Mouse (Mus musculus) midbrain, embryonic 13.5 days (tissue): ENCODE results near the gene Ucp1. TPM values are rescaled to one million over a fixed set of nuclear protein-coding genes. Genes with fewer than 3 reads are reported as not detected.

Source experiments
- ATAC-seq: fragments of 200-750 bp; cut with Nextera tagmentation; 2 replicates; pipeline ENCODE4 v1.8.0; 2017; ENCODE audit warnings: mild to moderate bottlenecking, moderate TSS enrichment, moderate library complexity
- H3K27ac ChIP-seq: fragments of 300-500 bp; sonication (generic); 2 replicates; pipeline ENCODE4 v1.5.1; 2015; ENCODE audit warnings: inconsistent platforms, mild to moderate bottlenecking, moderate library complexity
- H3K27me3 ChIP-seq: fragments of 300-500 bp; sonication (generic); 2 replicates; pipeline ENCODE4 v1.6.1; 2015; ENCODE audit warnings: mild to moderate bottlenecking, inconsistent platforms
- H3K36me3 ChIP-seq: fragments of 300-500 bp; sonication (generic); 2 replicates; pipeline ENCODE4 v1.6.1; 2015; ENCODE audit warnings: mild to moderate bottlenecking, inconsistent platforms
- H3K4me1 ChIP-seq: fragments of 300-500 bp; sonication (generic); replicated peaks from 2 replicates; pipeline ENCODE4 v1.6.1; 2015; ENCODE audit warnings: inconsistent platforms
- H3K4me2 ChIP-seq: fragments of 300-500 bp; sonication (generic); replicated peaks from 2 replicates; pipeline ENCODE4 v1.6.1; 2015; ENCODE audit warnings: moderate library complexity, mild to moderate bottlenecking, inconsistent platforms
- H3K4me3 ChIP-seq: fragments of 300-500 bp; sonication (generic); replicated peaks from 2 replicates; pipeline ENCODE4 v1.5.1; 2015; ENCODE audit warnings: mild to moderate bottlenecking, inconsistent platforms
- H3K9ac ChIP-seq: fragments of 300-500 bp; sonication (generic); replicated peaks from 2 replicates; pipeline ENCODE4 v1.6.1; 2015; ENCODE audit warnings: mild to moderate bottlenecking, inconsistent platforms
- H3K9me3 ChIP-seq: fragments of 300-500 bp; sonication (generic); 2 replicates; pipeline ENCODE4 v1.6.1; 2016; ENCODE audit warnings: mild to moderate bottlenecking, inconsistent platforms
- WGBS: fragments of 180-500 bp; shearing (Covaris S2); methylation state at CpG from one replicate; pipeline ENCODE4 v1.1.7; 2015; 5-methylcytosine and 5-hydroxymethylcytosine counted together
- polyA plus RNA-seq: library from polyadenylated mRNA; unstranded; fragments of >200 nt; fragmentation: Nextera tagmentation; extraction: Ambion mirVana; gene quantifications from 2 replicates; pipeline ENCODE4 v1.2.1, GENCODE M21; 2015

Ucp1 gene
- 0.15 and 0.16 TPM in 2 replicates for polyA plus RNA-seq

GRCm38 (mm10) chr8:83290176-83290575, at the start of gene Ucp1:
Gene Ucp1 (plus strand): TSS chr8:83290352.
- H3K36me3 ChIP-seq = no peaks in the 10 kb centered on the region
- no peak within 1 kb of the TSS for H3K9ac ChIP-seq
- peak within 1 kb of the TSS; percentile 14; the same call in 1 of the 2 replicates for H3K4me3 ChIP-seq
- no peaks in the 10 kb centered on the region for H3K9me3 ChIP-seq
- peaks cover 18% of the 10 kb centered on the region for H3K27me3 ChIP-seq
- ATAC-seq = peak; percentile 27; the same call in 1 of the 2 replicates
- no peak within 1 kb of the TSS for H3K27ac ChIP-seq
- H3K4me2 ChIP-seq = peak within 1 kb of the TSS; percentile 47
- 4% methylated on average over 19 of the region's 20 CpGs for WGBS
- peaks cover 6% of the 10 kb centered on the region for H3K4me1 ChIP-seq

- Histone ChIP-seq H3K4me3 (no peak overlapping the region), H3K27me3 (no peaks in the 10 kb centered on the region), H3K4me1 (no peaks in the 10 kb centered on the region), H3K4me2 (no peak overlapping the region), H3K36me3 (peaks cover 34% of the 10 kb centered on the region), H3K27ac (no peak overlapping the region), H3K9ac (no peak overlapping the region), H3K9me3 (no peaks in the 10 kb centered on the region)
- ATAC-seq = no peak
- WGBS = 94% methylated on average over 7 of the region's 7 CpGs
Observed at GRCm38 (mm10) chr8:83244151-83244550, 46.0 kb upstream of the Ucp1 start.

GRCm38 (mm10) chr8:83250858-83251257, 39.3 kb upstream of the Ucp1 start:
- Histone ChIP-seq H3K36me3 (peaks cover 49% of the 10 kb centered on the region), H3K27ac (peak overlapping the region; percentile 19; the same call in 1 of the 2 replicates), H3K9me3 (no peaks in the 10 kb centered on the region), H3K27me3 (no peaks in the 10 kb centered on the region), H3K4me3 (no peak overlapping the region), H3K4me1 (peaks cover 18% of the 10 kb centered on the region), H3K9ac (no peak overlapping the region), H3K4me2 (no peak overlapping the region)
- ATAC-seq = no peak
- 86% methylated on average over 6 of the region's 6 CpGs for WGBS

- Histone ChIP-seq H3K4me2 (no peak overlapping the region), H3K27ac (peak overlapping the region; percentile 51), H3K4me1 (peaks cover 18% of the 10 kb centered on the region), H3K9ac (no peak overlapping the region), H3K36me3 (peaks cover 56% of the 10 kb centered on the region), H3K4me3 (no peak overlapping the region), H3K27me3 (no peaks in the 10 kb centered on the region), H3K9me3 (no peaks in the 10 kb centered on the region)
- WGBS = 47% methylated on average over 14 of the region's 14 CpGs
- peak; percentile 48; the same call in 1 of the 2 replicates for ATAC-seq
Observed at GRCm38 (mm10) chr8:83251362-83252246, 38.5 kb upstream of the Ucp1 start.

- peak; percentile 53; the same call in 1 of the 2 replicates for ATAC-seq
- 83% methylated on average over 5 of the region's 5 CpGs for WGBS
- no peak overlapping the region for H3K27ac ChIP-seq
- no peak overlapping the region for H3K4me2 ChIP-seq
- H3K4me3 ChIP-seq = no peak overlapping the region
- peaks cover 18% of the 10 kb centered on the region for H3K4me1 ChIP-seq
- H3K9me3 ChIP-seq = no peaks in the 10 kb centered on the region
- peaks cover 66% of the 10 kb centered on the region for H3K36me3 ChIP-seq
- no peaks in the 10 kb centered on the region for H3K27me3 ChIP-seq
- 0 out of 2 replicates have a peak overlapping the region, but pooled peaks have one; percentile 29 for H3K9ac ChIP-seq
Observed at GRCm38 (mm10) chr8:83252791-83253190, 37.4 kb upstream of the Ucp1 start.

GRCm38 (mm10) chr8:83257631-83258030, 32.5 kb upstream of the Ucp1 start:
- Histone ChIP-seq H3K9ac (no peak overlapping the region), H3K4me3 (no peak overlapping the region), H3K27me3 (no peaks in the 10 kb centered on the region), H3K36me3 (peaks cover 79% of the 10 kb centered on the region), H3K4me2 (no peak overlapping the region), H3K27ac (no peak overlapping the region), H3K4me1 (peaks cover 2% of the 10 kb centered on the region; the same call in 1 of the 2 replicates), H3K9me3 (no peaks in the 10 kb centered on the region)
- ATAC-seq = no peak
- 91% methylated on average over 5 of the region's 5 CpGs for WGBS

- WGBS = 73% methylated on average over 16 of the region's 16 CpGs
- H3K9ac ChIP-seq = no peak overlapping the region
- no peaks in the 10 kb centered on the region for H3K9me3 ChIP-seq
- H3K4me1 ChIP-seq = no peaks in the 10 kb centered on the region
- H3K27me3 ChIP-seq = no peaks in the 10 kb centered on the region
- H3K4me2 ChIP-seq = no peak overlapping the region
- no peak overlapping the region for H3K27ac ChIP-seq
- H3K36me3 ChIP-seq = peaks cover 79% of the 10 kb centered on the region
- peak; percentile 88 for ATAC-seq
- H3K4me3 ChIP-seq = no peak overlapping the region
Observed at GRCm38 (mm10) chr8:83260418-83261215, 29.5 kb upstream of the Ucp1 start.

- 96% methylated on average over 14 of the region's 14 CpGs for WGBS
- H3K27me3 ChIP-seq = no peaks in the 10 kb centered on the region
- no peak overlapping the region for H3K4me2 ChIP-seq
- peak; percentile 40; the same call in 1 of the 2 replicates for ATAC-seq
- H3K9me3 ChIP-seq = no peaks in the 10 kb centered on the region
- no peak overlapping the region for H3K27ac ChIP-seq
- H3K4me1 ChIP-seq = no peaks in the 10 kb centered on the region
- H3K36me3 ChIP-seq = peaks cover 63% of the 10 kb centered on the region
- no peak overlapping the region for H3K9ac ChIP-seq
- no peak overlapping the region for H3K4me3 ChIP-seq
Observed at GRCm38 (mm10) chr8:83271172-83271571, 19.0 kb upstream of the Ucp1 start.

- no peaks in the 10 kb centered on the region for H3K9me3 ChIP-seq
- H3K36me3 ChIP-seq = peaks cover 50% of the 10 kb centered on the region
- no peaks in the 10 kb centered on the region for H3K27me3 ChIP-seq
- H3K27ac ChIP-seq = no peak overlapping the region
- H3K9ac ChIP-seq = no peak overlapping the region
- no peak for ATAC-seq
- WGBS = 87% methylated on average over 10 of the region's 10 CpGs
- no peak overlapping the region for H3K4me2 ChIP-seq
- H3K4me1 ChIP-seq = no peaks in the 10 kb centered on the region
- no peak overlapping the region for H3K4me3 ChIP-seq
Observed at GRCm38 (mm10) chr8:83272464-83272863, 17.7 kb upstream of the Ucp1 start.

GRCm38 (mm10) chr8:83274470-83274869, 15.7 kb upstream of the Ucp1 start:
- Histone ChIP-seq H3K4me1 (no peaks in the 10 kb centered on the region), H3K4me3 (no peak overlapping the region), H3K36me3 (peaks cover 37% of the 10 kb centered on the region), H3K4me2 (no peak overlapping the region), H3K9me3 (no peaks in the 10 kb centered on the region), H3K27me3 (no peaks in the 10 kb centered on the region), H3K27ac (no peak overlapping the region), H3K9ac (no peak overlapping the region)
- 72% methylated on average over 11 of the region's 11 CpGs for WGBS
- no peak for ATAC-seq

GRCm38 (mm10) chr8:83278431-83278830, 11.7 kb upstream of the Ucp1 start:
- no peak for ATAC-seq
- Histone ChIP-seq H3K4me3 (no peak overlapping the region), H3K9ac (no peak overlapping the region), H3K4me1 (no peaks in the 10 kb centered on the region), H3K27ac (no peak overlapping the region), H3K36me3 (peaks cover 14% of the 10 kb centered on the region), H3K9me3 (no peaks in the 10 kb centered on the region), H3K4me2 (no peak overlapping the region), H3K27me3 (no peaks in the 10 kb centered on the region)
- WGBS = 89% methylated on average over 6 of the region's 6 CpGs

- ATAC-seq = no peak
- WGBS = 85% methylated on average over 8 of the region's 8 CpGs
- peaks cover 13% of the 10 kb centered on the region for H3K27me3 ChIP-seq
Observed at GRCm38 (mm10) chr8:83285391-83285790, 4.8 kb upstream of the Ucp1 start.

More at GRCm38 (mm10) chr8:83285391-83285790, 4.8 kb upstream of the Ucp1 start:
- Histone ChIP-seq H3K4me2 (no peak overlapping the region), H3K4me3 (no peak overlapping the region), H3K9me3 (no peaks in the 10 kb centered on the region), H3K36me3 (no peaks in the 10 kb centered on the region), H3K27ac (no peak overlapping the region), H3K9ac (no peak overlapping the region), H3K4me1 (peaks cover 6% of the 10 kb centered on the region)
